Mouse (Mus musculus): ENCODE measurements around the gene Zfc3h1. TPM values are rescaled to one million over a fixed set of nuclear protein-coding genes. Genes with fewer than 3 reads are reported as not detected.
A peak's percentile ranks its signal among the peaks of the same experiment; 100 is the strongest.

Gene Zfc3h1
- polyA plus RNA-seq, 1 experiment from 2014 or later, result 29.4 TPM

DNA sequence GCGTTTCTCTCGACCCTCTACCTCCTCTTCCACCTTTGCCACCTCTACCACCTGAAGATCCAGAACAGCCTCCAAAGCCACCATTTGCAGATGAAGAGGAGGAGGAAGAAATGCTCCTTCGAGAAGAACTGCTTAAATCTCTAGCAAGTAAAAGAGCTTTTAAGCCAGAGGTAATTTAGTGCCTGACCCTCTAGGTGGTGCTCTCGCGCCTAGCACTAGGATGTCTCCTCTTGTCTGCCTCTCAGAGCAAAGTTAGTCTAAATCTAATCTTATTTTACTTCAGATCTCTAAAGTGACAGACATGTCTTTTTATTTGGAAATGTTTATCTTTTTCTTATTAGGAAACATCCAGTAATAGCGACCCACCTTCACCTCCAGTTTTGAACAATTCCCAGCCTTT lies 21.6 kb downstream of the Zfc3h1 start:
- Histone ChIP-seq H3K4me3 (ENCODE audit: low read depth, low read length) (no peak overlapping the region), H3K9ac (ENCODE audit: low read length) (no peak overlapping the region), H3K27me3 (ENCODE audit: control insufficient read depth, insufficient read depth, low read length) (no peaks in the 10 kb centered on the region), H3K36me3 (ENCODE audit: control insufficient read depth, insufficient read depth, low read length) (peaks cover 5% of the 10 kb centered on the region; the same call in 1 of the 2 replicates), H3K27ac (ENCODE audit: low read depth, low read length) (no peak overlapping the region), H3K4me2 (ENCODE audit: low read depth, low read length, severe bottlenecking) (no peak overlapping the region), H3K4me1 (replicated peaks; ENCODE audit: control insufficient read depth, insufficient read depth, low read length) (no peaks in the 10 kb centered on the region), H3K9me3 (ENCODE audit: control insufficient read depth, low read length) (no peaks in the 10 kb centered on the region)
- DNase-seq (ENCODE audit: low spot score), result peak; percentile 73
- ATAC-seq (replicated peaks; ENCODE audit: low FRiP score), result no peak
- WGBS, result 64% methylated on average over 6 of the region's 6 CpGs

GRCm38 (mm10) chr10:115413496-115413895 lies 28.7 kb downstream of the Zfc3h1 start:
- no peaks in the 10 kb centered on the region for H3K9me3 ChIP-seq (ENCODE audit: control insufficient read depth, low read length)
- DNase-seq (ENCODE audit: low spot score) (no peak), ATAC-seq (replicated peaks; ENCODE audit: low FRiP score) (no peak)
- H3K4me3 ChIP-seq (ENCODE audit: low read depth, low read length), result no peak overlapping the region
- H3K27me3 ChIP-seq (ENCODE audit: control insufficient read depth, insufficient read depth, low read length), result no peaks in the 10 kb centered on the region
- whole genome bisulfite sequencing, result 88% methylated on average over 2 of the region's 2 CpGs
- no peak overlapping the region for H3K9ac ChIP-seq (ENCODE audit: low read length)
- H3K36me3 ChIP-seq (ENCODE audit: control insufficient read depth, insufficient read depth, low read length), result peaks cover 11% of the 10 kb centered on the region; the same call in 1 of the 2 replicates
- H3K4me1 ChIP-seq (replicated peaks; ENCODE audit: control insufficient read depth, insufficient read depth, low read length), result no peaks in the 10 kb centered on the region
- no peak overlapping the region for H3K4me2 ChIP-seq (ENCODE audit: low read depth, low read length, severe bottlenecking)
- no peak overlapping the region for H3K27ac ChIP-seq (ENCODE audit: low read depth, low read length)

DNA sequence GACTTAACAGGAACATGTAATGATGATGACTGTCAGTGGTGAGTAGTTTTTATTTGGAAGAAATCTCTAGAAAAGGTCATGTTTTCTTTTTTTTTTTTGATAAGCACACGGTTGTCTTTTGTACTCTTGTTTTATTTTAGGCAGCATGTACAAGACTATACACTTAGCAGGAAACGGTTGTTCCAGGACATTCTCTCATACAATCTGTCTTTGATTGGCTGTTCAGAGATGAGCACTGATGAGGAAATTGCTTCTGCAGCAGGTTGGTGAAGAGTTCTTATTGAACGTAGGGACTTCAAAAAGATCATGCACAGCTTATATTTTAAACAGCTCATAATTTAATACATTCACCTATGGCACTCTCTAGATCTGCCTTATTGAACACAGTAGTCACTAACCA lies 29.3 kb downstream of the Zfc3h1 start:
- 93% methylated on average over 3 of the region's 3 CpGs for WGBS
- no peaks in the 10 kb centered on the region for H3K9me3 ChIP-seq (ENCODE audit: control insufficient read depth, low read length)
- no peaks in the 10 kb centered on the region for H3K27me3 ChIP-seq (ENCODE audit: control insufficient read depth, insufficient read depth, low read length)
- H3K4me1 ChIP-seq (replicated peaks; ENCODE audit: control insufficient read depth, insufficient read depth, low read length), result no peaks in the 10 kb centered on the region
- no peak overlapping the region for H3K4me2 ChIP-seq (ENCODE audit: low read depth, low read length, severe bottlenecking)
- H3K36me3 ChIP-seq (ENCODE audit: control insufficient read depth, insufficient read depth, low read length), result peaks cover 11% of the 10 kb centered on the region; the same call in 1 of the 2 replicates
- H3K4me3 ChIP-seq (ENCODE audit: low read depth, low read length), result no peak overlapping the region
- ATAC-seq (replicated peaks; ENCODE audit: low FRiP score) (no peak), DNase-seq (ENCODE audit: low spot score) (no peak)
- no peak overlapping the region for H3K9ac ChIP-seq (ENCODE audit: low read length)
- no peak overlapping the region for H3K27ac ChIP-seq (ENCODE audit: low read depth, low read length)

DNA sequence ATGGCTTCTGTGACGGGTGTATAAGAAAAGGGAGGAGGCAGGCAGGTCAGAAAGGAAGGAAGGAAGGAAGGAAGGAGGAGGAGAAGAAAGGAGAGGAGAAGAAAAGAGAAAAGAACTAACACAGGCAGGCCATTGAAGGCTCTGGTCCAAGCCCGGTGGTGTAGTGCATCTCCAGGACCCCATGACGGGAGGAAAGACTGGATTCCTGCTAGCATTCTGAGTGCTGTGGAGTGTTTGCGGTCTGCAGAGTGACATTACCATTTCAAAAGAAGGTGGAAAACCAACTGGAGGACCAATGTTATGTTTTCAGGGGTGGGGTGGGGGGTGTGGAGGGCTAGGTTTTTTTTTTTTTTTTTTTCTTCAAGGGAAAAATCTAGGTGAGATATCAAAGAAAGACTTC lies 37.2 kb downstream of the Zfc3h1 start:
- ATAC-seq (replicated peaks; ENCODE audit: low FRiP score) (no peak), DNase-seq (ENCODE audit: low spot score) (no peak)
- H3K4me1 ChIP-seq (replicated peaks; ENCODE audit: control insufficient read depth, insufficient read depth, low read length), result no peaks in the 10 kb centered on the region
- H3K9ac ChIP-seq (ENCODE audit: low read length), result no peak overlapping the region
- no peaks in the 10 kb centered on the region; the same call in 1 of the 2 replicates for H3K36me3 ChIP-seq (ENCODE audit: control insufficient read depth, insufficient read depth, low read length)
- no peaks in the 10 kb centered on the region for H3K9me3 ChIP-seq (ENCODE audit: control insufficient read depth, low read length)
- H3K27me3 ChIP-seq (ENCODE audit: control insufficient read depth, insufficient read depth, low read length), result no peaks in the 10 kb centered on the region
- H3K4me2 ChIP-seq (ENCODE audit: low read depth, low read length, severe bottlenecking), result no peak overlapping the region
- no peak overlapping the region for H3K27ac ChIP-seq (ENCODE audit: low read depth, low read length)
- WGBS, result 88% methylated on average over 4 of the region's 4 CpGs
- H3K4me3 ChIP-seq (ENCODE audit: low read depth, low read length), result no peak overlapping the region

- WGBS, result 66% methylated on average over 2 of the region's 2 CpGs
- Histone ChIP-seq H3K27me3 (ENCODE audit: control insufficient read depth, insufficient read depth, low read length) (no peaks in the 10 kb centered on the region), H3K36me3 (ENCODE audit: control insufficient read depth, insufficient read depth, low read length) (no peaks in the 10 kb centered on the region; the same call in 1 of the 2 replicates), H3K9me3 (ENCODE audit: control insufficient read depth, low read length) (no peaks in the 10 kb centered on the region), H3K27ac (ENCODE audit: low read depth, low read length) (no peak overlapping the region), H3K4me3 (ENCODE audit: low read depth, low read length) (no peak overlapping the region), H3K4me1 (replicated peaks; ENCODE audit: control insufficient read depth, insufficient read depth, low read length) (no peaks in the 10 kb centered on the region), H3K4me2 (ENCODE audit: low read depth, low read length, severe bottlenecking) (no peak overlapping the region), H3K9ac (ENCODE audit: low read length) (no peak overlapping the region)
- ATAC-seq (replicated peaks; ENCODE audit: low FRiP score) (no peak), DNase-seq (ENCODE audit: low spot score) (no peak)
Measured at GRCm38 (mm10) chr10:115425351-115425750, 40.6 kb downstream of the Zfc3h1 start.

- WGBS, result 89% methylated on average over 4 of the region's 4 CpGs
- no peak for ATAC-seq (replicated peaks; ENCODE audit: low FRiP score)
- Histone ChIP-seq H3K4me3 (ENCODE audit: low read depth, low read length) (no peak overlapping the region), H3K9me3 (ENCODE audit: control insufficient read depth, low read length) (no peaks in the 10 kb centered on the region), H3K27me3 (ENCODE audit: control insufficient read depth, insufficient read depth, low read length) (no peaks in the 10 kb centered on the region), H3K27ac (ENCODE audit: low read depth, low read length) (no peak overlapping the region), H3K4me1 (replicated peaks; ENCODE audit: control insufficient read depth, insufficient read depth, low read length) (no peaks in the 10 kb centered on the region), H3K4me2 (ENCODE audit: low read depth, low read length, severe bottlenecking) (no peak overlapping the region), H3K36me3 (ENCODE audit: control insufficient read depth, insufficient read depth, low read length) (no peaks in the 10 kb centered on the region), H3K9ac (ENCODE audit: low read length) (no peak overlapping the region)
- DNase-seq (ENCODE audit: low spot score), result no peak
Measured at GRCm38 (mm10) chr10:115437286-115437685, 52.5 kb downstream of the Zfc3h1 start.

DNA sequence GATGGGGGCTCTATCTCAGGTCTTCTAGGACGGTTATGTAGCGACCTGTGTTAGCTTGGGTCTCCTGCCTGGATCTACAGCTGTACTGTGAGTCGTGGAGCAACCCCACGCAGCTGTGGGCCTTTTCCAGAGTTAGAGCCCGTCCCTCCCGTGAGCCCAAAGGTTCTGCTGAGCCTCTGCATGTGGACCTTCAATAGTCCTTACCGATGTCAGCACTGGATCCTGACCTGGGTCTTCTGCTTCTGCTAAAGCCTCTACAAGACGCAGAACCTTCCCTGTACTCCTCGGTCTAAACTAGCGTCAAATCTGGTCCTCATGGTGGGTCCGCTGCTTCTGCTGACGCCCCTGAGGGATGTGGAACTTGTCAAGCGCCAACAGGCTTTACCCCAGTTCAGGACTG lies 63.9 kb downstream of the Zfc3h1 start:
- H3K4me3 ChIP-seq (ENCODE audit: low read depth, low read length), result no peak overlapping the region

GRCm38 (mm10) chr10:115457368-115458021 lies 72.7 kb downstream of the Zfc3h1 start:
- no peaks in the 10 kb centered on the region for H3K9me3 ChIP-seq (ENCODE audit: control insufficient read depth, low read length)
- no peak overlapping the region for H3K4me2 ChIP-seq (ENCODE audit: low read depth, low read length, severe bottlenecking)
- no peaks in the 10 kb centered on the region for H3K4me1 ChIP-seq (replicated peaks; ENCODE audit: control insufficient read depth, insufficient read depth, low read length)
- H3K4me3 ChIP-seq (ENCODE audit: low read depth, low read length), result no peak overlapping the region
- no peak for DNase-seq (ENCODE audit: low spot score)
- no peak for ATAC-seq (replicated peaks; ENCODE audit: low FRiP score)
- H3K27ac ChIP-seq (ENCODE audit: low read depth, low read length), result no peak overlapping the region
- no peaks in the 10 kb centered on the region for H3K36me3 ChIP-seq (ENCODE audit: control insufficient read depth, insufficient read depth, low read length)
- no peak overlapping the region for H3K9ac ChIP-seq (ENCODE audit: low read length)
- WGBS, result 78% methylated on average over 6 of the region's 6 CpGs
- no peaks in the 10 kb centered on the region for H3K27me3 ChIP-seq (ENCODE audit: control insufficient read depth, insufficient read depth, low read length)

More for the DNA sequence above, 63.9 kb downstream of the Zfc3h1 start:
- H3K27me3 ChIP-seq (ENCODE audit: control insufficient read depth, insufficient read depth, low read length), result no peaks in the 10 kb centered on the region
- H3K4me1 ChIP-seq (replicated peaks; ENCODE audit: control insufficient read depth, insufficient read depth, low read length), result no peaks in the 10 kb centered on the region
- H3K9me3 ChIP-seq (ENCODE audit: control insufficient read depth, low read length), result no peaks in the 10 kb centered on the region; the same call in 1 of the 2 replicates
- ATAC-seq (replicated peaks; ENCODE audit: low FRiP score) (no peak), DNase-seq (ENCODE audit: low spot score) (no peak)
- no peaks in the 10 kb centered on the region for H3K36me3 ChIP-seq (ENCODE audit: control insufficient read depth, insufficient read depth, low read length)
- WGBS, result 88% methylated on average over 13 of the region's 13 CpGs
- no peak overlapping the region for H3K4me2 ChIP-seq (ENCODE audit: low read depth, low read length, severe bottlenecking)
- no peak overlapping the region for H3K9ac ChIP-seq (ENCODE audit: low read length)
- H3K27ac ChIP-seq (ENCODE audit: low read depth, low read length), result no peak overlapping the region

DNA sequence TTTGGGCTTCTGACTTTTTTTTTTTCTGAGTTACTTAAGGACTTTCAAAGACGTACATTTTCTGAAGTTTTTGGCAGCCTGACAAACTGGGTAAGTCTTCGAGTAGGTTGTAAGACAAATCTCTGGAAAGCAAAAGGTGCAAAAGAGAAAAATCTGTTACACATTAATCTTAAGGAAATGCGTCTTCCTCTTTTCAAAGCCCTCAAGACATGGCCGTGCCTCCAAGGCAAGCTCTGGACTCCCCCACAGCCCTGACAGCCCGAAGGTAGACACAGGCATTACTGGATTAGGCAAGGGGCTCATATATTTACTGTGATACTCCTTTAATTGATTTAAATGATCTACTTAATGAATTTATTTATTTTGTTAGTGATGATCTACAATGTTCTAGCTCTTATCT lies 77.9 kb downstream of the Zfc3h1 start:
- Histone ChIP-seq H3K9me3 (ENCODE audit: control insufficient read depth, low read length) (no peaks in the 10 kb centered on the region), H3K4me3 (ENCODE audit: low read depth, low read length) (no peak overlapping the region), H3K9ac (ENCODE audit: low read length) (no peak overlapping the region), H3K27ac (ENCODE audit: low read depth, low read length) (no peak overlapping the region), H3K4me2 (ENCODE audit: low read depth, low read length, severe bottlenecking) (no peak overlapping the region), H3K27me3 (ENCODE audit: control insufficient read depth, insufficient read depth, low read length) (peaks cover 21% of the 10 kb centered on the region), H3K36me3 (ENCODE audit: control insufficient read depth, insufficient read depth, low read length) (no peaks in the 10 kb centered on the region), H3K4me1 (replicated peaks; ENCODE audit: control insufficient read depth, insufficient read depth, low read length) (no peaks in the 10 kb centered on the region)
- WGBS, result 81% methylated on average over 5 of the region's 5 CpGs
- DNase-seq (ENCODE audit: low spot score) (no peak), ATAC-seq (replicated peaks; ENCODE audit: low FRiP score) (no peak)
